Mouse (Mus musculus): ENCODE measurements around the gene Camta1. TPM values are rescaled to one million over a fixed set of nuclear protein-coding genes. Genes with fewer than 3 reads are reported as not detected.

Gene Camta1
- polyA plus RNA-seq, 1 experiment from 2014 or later = 150 TPM

DNA sequence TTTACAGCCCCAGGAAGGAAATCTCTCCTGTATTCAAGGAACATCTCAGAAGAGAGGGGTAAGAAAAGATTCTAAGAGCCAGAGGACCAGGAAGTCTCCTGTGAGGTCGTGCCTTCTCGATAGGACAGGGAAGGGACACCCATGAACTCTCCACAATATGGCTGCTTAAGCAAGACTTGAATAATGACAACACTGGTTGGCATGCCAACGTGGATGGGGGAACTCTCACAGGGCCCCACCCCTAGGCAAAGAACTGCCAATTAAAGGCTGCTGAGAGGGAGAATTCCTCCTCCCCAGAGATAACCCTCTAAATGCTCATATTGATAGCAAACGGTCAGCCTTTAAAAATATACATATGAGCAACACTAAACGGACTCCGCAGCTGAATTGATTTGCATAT is 39.1 kb upstream of the Camta1 start:
- DNase-seq (ENCODE audit: low spot score, missing footprints) (no peak), ATAC-seq (ENCODE audit: low FRiP score) (no peak)
- H3K4me2 ChIP-seq = no peak overlapping the region
- no peaks in the 10 kb centered on the region for H3K4me1 ChIP-seq (ENCODE audit: control insufficient read depth, insufficient read depth, low read length)
- 75% methylated on average over 6 of the region's 6 CpGs for WGBS
- H3K9me3 ChIP-seq (ENCODE audit: control insufficient read depth, low read length) = no peaks in the 10 kb centered on the region
- H3K36me3 ChIP-seq (ENCODE audit: control insufficient read depth, insufficient read depth, low read length) = no peaks in the 10 kb centered on the region
- H3K27ac ChIP-seq (ENCODE audit: low read depth, low read length) = no peak overlapping the region
- no peaks in the 10 kb centered on the region for H3K27me3 ChIP-seq (ENCODE audit: control insufficient read depth, insufficient read depth, low read length)
- no peak overlapping the region for H3K9ac ChIP-seq (ENCODE audit: low read length)
- no peak overlapping the region for H3K4me3 ChIP-seq (ENCODE audit: low read depth, low read length)

DNA sequence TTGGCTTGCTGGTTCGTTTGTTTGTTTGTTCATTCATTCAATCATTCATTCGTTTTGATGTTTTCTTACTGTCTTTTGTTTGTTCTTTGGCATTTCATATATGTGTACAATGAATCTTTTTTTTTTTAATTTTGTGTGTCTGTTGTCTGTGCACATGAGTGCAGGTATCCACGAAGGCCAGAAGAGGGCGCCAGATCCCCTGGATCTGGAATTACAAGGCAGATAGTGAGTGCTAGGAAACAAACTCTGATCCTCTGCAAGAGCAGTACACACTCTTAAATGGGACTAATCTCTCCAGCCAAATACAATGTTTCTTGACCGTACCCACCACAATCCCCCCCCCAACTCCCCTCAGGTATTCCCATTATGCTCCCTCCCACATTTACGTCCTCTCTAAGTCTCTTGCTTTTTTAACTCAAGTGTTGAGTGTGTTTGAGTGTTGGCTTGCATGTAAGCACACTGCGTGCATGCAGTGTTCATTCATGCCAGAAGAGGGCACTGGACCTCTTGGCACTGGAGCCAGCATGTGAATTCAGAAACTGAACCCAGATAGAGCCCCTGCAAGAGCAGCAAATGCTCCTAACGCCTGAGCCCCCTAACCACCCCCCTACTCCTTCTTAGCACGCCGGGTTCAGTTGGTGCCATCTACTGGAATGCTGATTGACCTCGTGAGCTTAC is 38.2 kb upstream of the Camta1 start:
- H3K4me1 ChIP-seq (ENCODE audit: control insufficient read depth, insufficient read depth, low read length) = no peaks in the 10 kb centered on the region
- no peak overlapping the region for H3K27ac ChIP-seq (ENCODE audit: low read depth, low read length)
- no peaks in the 10 kb centered on the region for H3K27me3 ChIP-seq (ENCODE audit: control insufficient read depth, insufficient read depth, low read length)
- ATAC-seq (ENCODE audit: low FRiP score) (no peak), DNase-seq (ENCODE audit: low spot score, missing footprints) (no peak)
- no peak overlapping the region for H3K4me3 ChIP-seq (ENCODE audit: low read depth, low read length)
- no peaks in the 10 kb centered on the region for H3K36me3 ChIP-seq (ENCODE audit: control insufficient read depth, insufficient read depth, low read length)
- no peak overlapping the region for H3K9ac ChIP-seq (ENCODE audit: low read length)
- H3K4me2 ChIP-seq = no peak overlapping the region
- whole genome bisulfite sequencing = 67% methylated on average over 11 of the region's 11 CpGs
- no peaks in the 10 kb centered on the region; the same call in 1 of the 2 replicates for H3K9me3 ChIP-seq (ENCODE audit: control insufficient read depth, low read length)

DNA sequence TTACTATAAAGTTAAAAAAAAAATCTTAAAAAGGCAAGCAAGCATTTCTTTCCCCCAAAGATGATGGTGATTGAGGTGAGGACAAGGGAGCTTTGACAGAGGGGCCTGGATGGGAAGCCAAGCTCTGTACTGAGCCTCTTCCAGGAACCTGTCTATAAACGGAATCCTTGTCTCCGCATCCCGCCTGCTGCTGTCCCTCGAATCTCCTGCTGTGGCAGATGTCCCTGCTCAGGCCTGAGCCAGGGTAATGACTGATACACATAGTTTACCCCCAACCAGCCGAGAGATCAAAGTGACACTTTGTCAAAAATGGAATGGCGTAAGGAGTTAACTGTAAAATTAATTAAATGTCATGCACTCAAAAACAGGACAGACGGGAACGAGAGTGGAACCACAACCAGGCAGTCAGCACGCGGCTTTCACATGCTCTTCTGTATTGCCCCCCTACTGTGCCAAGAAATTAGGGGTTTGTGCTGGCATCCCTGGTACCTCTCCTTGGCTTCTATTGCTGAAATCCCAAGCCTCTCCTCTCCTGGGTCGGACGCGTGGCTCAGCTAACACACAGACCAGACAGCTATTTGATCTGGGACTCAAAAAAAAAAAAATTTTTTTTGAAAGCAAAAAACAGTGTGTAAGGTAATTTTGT is 37.0 kb upstream of the Camta1 start:
- H3K36me3 ChIP-seq (ENCODE audit: control insufficient read depth, insufficient read depth, low read length) = no peaks in the 10 kb centered on the region
- H3K9me3 ChIP-seq (ENCODE audit: control insufficient read depth, low read length) = no peaks in the 10 kb centered on the region; the same call in 1 of the 2 replicates
- DNase-seq (ENCODE audit: low spot score, missing footprints) (no peak), ATAC-seq (ENCODE audit: low FRiP score) (no peak)
- no peaks in the 10 kb centered on the region for H3K27me3 ChIP-seq (ENCODE audit: control insufficient read depth, insufficient read depth, low read length)
- no peak overlapping the region for H3K4me2 ChIP-seq
- H3K9ac ChIP-seq (ENCODE audit: low read length) = no peak overlapping the region
- WGBS = 68% methylated on average over 13 of the region's 13 CpGs
- no peak overlapping the region for H3K27ac ChIP-seq (ENCODE audit: low read depth, low read length)
- H3K4me1 ChIP-seq (ENCODE audit: control insufficient read depth, insufficient read depth, low read length) = no peaks in the 10 kb centered on the region
- H3K4me3 ChIP-seq (ENCODE audit: low read depth, low read length) = no peak overlapping the region

DNA sequence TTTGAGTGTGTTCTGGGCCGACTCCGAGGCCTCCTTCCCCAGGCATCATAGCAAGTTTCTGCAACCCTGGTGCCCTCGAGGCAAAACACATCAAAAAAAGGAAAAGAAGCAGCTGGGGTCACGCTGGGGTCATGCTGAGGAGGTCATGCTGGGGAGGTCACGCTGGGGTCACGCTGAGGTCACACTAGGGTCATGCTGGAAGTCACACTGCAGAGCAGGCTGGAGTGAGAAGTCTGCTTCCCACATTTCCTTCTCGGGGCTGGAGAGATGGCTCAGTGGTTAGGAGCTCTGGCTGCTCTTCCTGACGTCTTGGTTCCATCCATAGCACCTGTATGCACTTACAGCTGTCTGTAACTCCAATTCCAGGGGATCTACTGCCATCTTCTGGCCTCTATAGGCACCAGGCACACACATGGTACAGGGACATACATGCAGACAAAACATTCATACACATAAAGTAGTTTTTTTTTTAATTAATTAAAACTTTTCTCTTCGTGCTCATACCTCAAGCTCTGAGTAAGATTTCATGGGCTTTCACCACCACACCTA is 35.5 kb upstream of the Camta1 start:
- Histone ChIP-seq H3K9me3 (ENCODE audit: control insufficient read depth, low read length) (no peaks in the 10 kb centered on the region; the same call in 1 of the 2 replicates), H3K36me3 (ENCODE audit: control insufficient read depth, insufficient read depth, low read length) (no peaks in the 10 kb centered on the region), H3K4me2 (no peak overlapping the region), H3K4me3 (ENCODE audit: low read depth, low read length) (no peak overlapping the region), H3K27me3 (ENCODE audit: control insufficient read depth, insufficient read depth, low read length) (no peaks in the 10 kb centered on the region), H3K27ac (ENCODE audit: low read depth, low read length) (no peak overlapping the region), H3K9ac (ENCODE audit: low read length) (no peak overlapping the region), H3K4me1 (ENCODE audit: control insufficient read depth, insufficient read depth, low read length) (no peaks in the 10 kb centered on the region)
- ATAC-seq (ENCODE audit: low FRiP score) = no peak
- DNase-seq (ENCODE audit: low spot score, missing footprints) = no peak
- WGBS = 68% methylated on average over 9 of the region's 9 CpGs

DNA sequence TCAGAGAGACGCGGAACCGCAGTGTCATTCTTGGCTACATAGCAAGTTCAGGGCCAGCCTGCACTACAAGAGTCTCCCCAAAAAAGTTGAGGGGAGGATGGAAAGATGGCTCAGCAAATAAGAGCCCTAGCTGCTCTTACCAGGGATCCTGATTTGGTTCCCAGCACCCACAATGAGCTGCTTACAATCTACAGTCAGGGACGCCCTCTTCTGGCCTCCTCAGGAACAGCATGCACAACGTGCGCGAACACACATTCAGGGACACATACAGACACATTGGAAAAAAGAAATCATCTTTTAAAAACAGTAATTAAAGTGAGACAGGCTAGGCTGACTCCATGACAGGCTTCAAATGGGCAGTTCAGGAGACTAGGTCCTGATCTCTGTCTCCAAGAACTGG is 33.9 kb upstream of the Camta1 start:
- H3K9ac ChIP-seq (ENCODE audit: low read length) = no peak overlapping the region
- H3K36me3 ChIP-seq (ENCODE audit: control insufficient read depth, insufficient read depth, low read length) = no peaks in the 10 kb centered on the region
- H3K4me1 ChIP-seq (ENCODE audit: control insufficient read depth, insufficient read depth, low read length) = no peaks in the 10 kb centered on the region
- H3K4me2 ChIP-seq = no peak overlapping the region
- ATAC-seq (ENCODE audit: low FRiP score) = no peak
- H3K27ac ChIP-seq (ENCODE audit: low read depth, low read length) = no peak overlapping the region
- DNase-seq (ENCODE audit: low spot score, missing footprints) = no peak
- no peaks in the 10 kb centered on the region; the same call in 1 of the 2 replicates for H3K9me3 ChIP-seq (ENCODE audit: control insufficient read depth, low read length)
- H3K4me3 ChIP-seq (ENCODE audit: low read depth, low read length) = no peak overlapping the region
- H3K27me3 ChIP-seq (ENCODE audit: control insufficient read depth, insufficient read depth, low read length) = no peaks in the 10 kb centered on the region
- WGBS = 91% methylated on average over 7 of the region's 7 CpGs

DNA sequence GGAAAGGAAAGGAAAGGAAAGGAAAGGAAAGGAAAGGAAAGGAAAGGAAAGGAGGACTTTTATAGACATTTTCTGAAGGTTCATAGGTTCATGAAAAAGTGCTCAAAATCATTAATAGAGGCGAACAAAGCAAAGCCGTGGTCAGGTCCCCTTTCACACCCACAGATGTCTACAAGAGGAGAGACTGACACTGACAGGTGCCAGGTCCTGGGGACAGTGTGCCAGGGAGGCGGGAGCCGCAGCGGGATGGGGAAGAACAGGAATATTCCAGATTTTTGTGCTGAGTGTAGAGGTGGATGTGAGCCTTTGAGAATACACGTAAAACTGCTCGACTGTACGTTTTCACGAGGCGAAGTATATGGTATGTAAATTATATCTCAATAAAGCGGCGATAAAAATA is 33.2 kb upstream of the Camta1 start:
- Histone ChIP-seq H3K4me2 (no peak overlapping the region), H3K4me1 (ENCODE audit: control insufficient read depth, insufficient read depth, low read length) (no peaks in the 10 kb centered on the region), H3K27ac (ENCODE audit: low read depth, low read length) (no peak overlapping the region), H3K4me3 (ENCODE audit: low read depth, low read length) (no peak overlapping the region), H3K36me3 (ENCODE audit: control insufficient read depth, insufficient read depth, low read length) (no peaks in the 10 kb centered on the region), H3K9ac (ENCODE audit: low read length) (no peak overlapping the region), H3K9me3 (ENCODE audit: control insufficient read depth, low read length) (no peaks in the 10 kb centered on the region; the same call in 1 of the 2 replicates), H3K27me3 (ENCODE audit: control insufficient read depth, insufficient read depth, low read length) (no peaks in the 10 kb centered on the region)
- DNase-seq (ENCODE audit: low spot score, missing footprints) (no peak), ATAC-seq (ENCODE audit: low FRiP score) (no peak)
- WGBS = 93% methylated on average over 12 of the region's 12 CpGs

DNA sequence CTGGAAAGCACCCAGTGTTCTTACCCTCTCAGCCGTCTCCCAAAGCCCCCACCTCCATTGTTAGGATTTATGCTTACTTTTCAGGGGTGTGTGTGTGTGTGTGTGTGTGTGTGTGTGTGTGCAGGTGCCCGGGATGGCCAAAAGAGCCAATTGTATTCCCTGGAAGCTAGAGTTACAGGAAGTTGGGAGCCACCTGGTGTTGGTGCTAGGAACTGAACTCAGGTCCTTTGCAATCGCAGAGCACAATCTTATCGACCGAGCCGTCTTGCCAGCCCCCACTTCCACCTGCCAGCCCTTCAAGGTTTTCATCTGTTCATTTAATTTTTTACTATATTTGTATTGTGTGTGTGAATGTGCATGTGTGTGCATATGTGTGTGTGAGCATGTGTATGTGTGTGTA is 31.6 kb upstream of the Camta1 start:
- H3K4me1 ChIP-seq (ENCODE audit: control insufficient read depth, insufficient read depth, low read length) = no peaks in the 10 kb centered on the region
- no peak overlapping the region for H3K27ac ChIP-seq (ENCODE audit: low read depth, low read length)
- H3K9ac ChIP-seq (ENCODE audit: low read length) = no peak overlapping the region
- no peaks in the 10 kb centered on the region; the same call in 1 of the 2 replicates for H3K9me3 ChIP-seq (ENCODE audit: control insufficient read depth, low read length)
- ATAC-seq (ENCODE audit: low FRiP score) (no peak), DNase-seq (ENCODE audit: low spot score, missing footprints) (no peak)
- no peak overlapping the region for H3K4me3 ChIP-seq (ENCODE audit: low read depth, low read length)
- H3K27me3 ChIP-seq (ENCODE audit: control insufficient read depth, insufficient read depth, low read length) = no peaks in the 10 kb centered on the region
- no peaks in the 10 kb centered on the region for H3K36me3 ChIP-seq (ENCODE audit: control insufficient read depth, insufficient read depth, low read length)
- no peak overlapping the region for H3K4me2 ChIP-seq
- WGBS = 76% methylated on average over 6 of the region's 6 CpGs

DNA sequence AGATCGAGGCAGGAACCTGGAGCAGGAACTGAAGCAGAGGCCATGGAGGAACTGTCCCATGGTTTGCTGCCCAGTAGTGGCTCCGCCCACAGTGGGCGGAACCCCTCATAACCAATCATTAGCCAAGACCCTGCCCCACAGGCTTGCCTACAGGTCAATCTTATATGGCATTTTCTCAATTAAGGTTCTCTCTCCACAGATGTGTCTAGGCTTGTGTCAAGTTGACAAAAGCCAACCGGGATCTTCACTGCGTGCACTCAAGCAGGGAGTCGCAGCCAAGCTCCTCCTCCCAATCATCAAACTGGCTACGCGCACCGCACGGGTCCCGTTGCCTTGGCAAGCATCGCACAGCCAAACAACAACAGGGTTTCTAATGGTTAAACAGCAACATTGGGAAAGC is 19.9 kb upstream of the Camta1 start:
- H3K9me3 ChIP-seq (ENCODE audit: control insufficient read depth, low read length) = no peaks in the 10 kb centered on the region
- no peaks in the 10 kb centered on the region for H3K4me1 ChIP-seq (ENCODE audit: control insufficient read depth, insufficient read depth, low read length)
- no peaks in the 10 kb centered on the region for H3K27me3 ChIP-seq (ENCODE audit: control insufficient read depth, insufficient read depth, low read length)
- no peak for ATAC-seq (ENCODE audit: low FRiP score)
- H3K9ac ChIP-seq (ENCODE audit: low read length) = no peak overlapping the region
- no peaks in the 10 kb centered on the region for H3K36me3 ChIP-seq (ENCODE audit: control insufficient read depth, insufficient read depth, low read length)
- H3K4me3 ChIP-seq (ENCODE audit: low read depth, low read length) = no peak overlapping the region
- no peak overlapping the region for H3K4me2 ChIP-seq
- H3K27ac ChIP-seq (ENCODE audit: low read depth, low read length) = no peak overlapping the region
- 92% methylated on average over 12 of the region's 12 CpGs for WGBS
- DNase-seq (ENCODE audit: low spot score, missing footprints) = no peak

DNA sequence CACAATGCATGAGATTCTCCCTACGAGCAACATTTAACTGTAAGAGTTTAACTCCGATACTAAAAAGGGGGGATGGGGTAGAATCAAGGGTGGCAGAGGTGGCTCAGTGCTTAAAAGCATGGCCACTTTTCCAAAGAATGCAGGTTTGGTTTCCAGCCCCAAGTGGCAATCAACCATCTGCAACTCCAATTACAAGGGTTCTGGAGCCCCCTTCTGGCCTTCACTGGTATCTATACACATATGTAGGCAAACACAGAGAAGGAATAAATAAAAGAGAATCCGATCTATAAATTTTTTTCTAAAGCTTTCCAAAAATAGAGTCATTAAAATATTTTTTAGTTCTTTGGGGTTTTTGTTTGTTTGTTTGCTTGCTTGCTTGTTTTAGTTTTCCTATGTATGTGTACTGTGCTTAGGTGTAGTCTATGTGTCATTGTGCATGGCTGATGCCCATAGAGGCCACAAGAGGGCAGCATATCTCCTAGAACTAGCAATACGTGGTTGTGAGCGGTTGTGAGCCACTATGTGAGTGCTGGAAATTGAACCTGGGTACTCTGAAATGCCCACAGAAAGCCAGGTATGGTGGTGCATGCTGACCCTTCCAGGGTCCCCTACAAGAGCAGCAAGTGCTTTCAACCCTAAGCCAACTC is 18.5 kb upstream of the Camta1 start:
- no peaks in the 10 kb centered on the region for H3K9me3 ChIP-seq (ENCODE audit: control insufficient read depth, low read length)
- no peak overlapping the region for H3K4me3 ChIP-seq (ENCODE audit: low read depth, low read length)
- H3K9ac ChIP-seq (ENCODE audit: low read length) = no peak overlapping the region
- no peak for DNase-seq (ENCODE audit: low spot score, missing footprints)
- no peaks in the 10 kb centered on the region for H3K4me1 ChIP-seq (ENCODE audit: control insufficient read depth, insufficient read depth, low read length)
- no peak overlapping the region for H3K4me2 ChIP-seq
- no peaks in the 10 kb centered on the region for H3K27me3 ChIP-seq (ENCODE audit: control insufficient read depth, insufficient read depth, low read length)
- ATAC-seq (ENCODE audit: low FRiP score) = no peak
- WGBS = 74% methylated on average over 5 of the region's 5 CpGs
- no peak overlapping the region for H3K27ac ChIP-seq (ENCODE audit: low read depth, low read length)
- no peaks in the 10 kb centered on the region for H3K36me3 ChIP-seq (ENCODE audit: control insufficient read depth, insufficient read depth, low read length)
